Mouse (Mus musculus): ENCODE measurements around the gene Dmac1. TPM values are rescaled to one million over a fixed set of nuclear protein-coding genes. Genes with fewer than 3 reads are reported as not detected.

Dmac1 gene
- total RNA-seq (2021) = 10 to 100 TPM; 49.7 to 51.6 TPM
- long read RNA-seq, experiment 1, transcript Dmac1-201 (2 exons, 741 nt) = major isoform, 10 of 13 reads
- long read RNA-seq, experiment 1, partial matches to known transcripts = 0 of 13 reads
- long read RNA-seq, experiment 1, other reads (novel, unspliced or antisense) = 3 of 13 reads
- long read RNA-seq, experiment 2, transcript Dmac1-201 (2 exons, 741 nt) = major isoform, 14 of 14 reads
- long read RNA-seq, experiment 2, partial matches to known transcripts = 0 of 14 reads
- long read RNA-seq, experiment 2, other reads (novel, unspliced or antisense) = 0 of 14 reads

DNA sequence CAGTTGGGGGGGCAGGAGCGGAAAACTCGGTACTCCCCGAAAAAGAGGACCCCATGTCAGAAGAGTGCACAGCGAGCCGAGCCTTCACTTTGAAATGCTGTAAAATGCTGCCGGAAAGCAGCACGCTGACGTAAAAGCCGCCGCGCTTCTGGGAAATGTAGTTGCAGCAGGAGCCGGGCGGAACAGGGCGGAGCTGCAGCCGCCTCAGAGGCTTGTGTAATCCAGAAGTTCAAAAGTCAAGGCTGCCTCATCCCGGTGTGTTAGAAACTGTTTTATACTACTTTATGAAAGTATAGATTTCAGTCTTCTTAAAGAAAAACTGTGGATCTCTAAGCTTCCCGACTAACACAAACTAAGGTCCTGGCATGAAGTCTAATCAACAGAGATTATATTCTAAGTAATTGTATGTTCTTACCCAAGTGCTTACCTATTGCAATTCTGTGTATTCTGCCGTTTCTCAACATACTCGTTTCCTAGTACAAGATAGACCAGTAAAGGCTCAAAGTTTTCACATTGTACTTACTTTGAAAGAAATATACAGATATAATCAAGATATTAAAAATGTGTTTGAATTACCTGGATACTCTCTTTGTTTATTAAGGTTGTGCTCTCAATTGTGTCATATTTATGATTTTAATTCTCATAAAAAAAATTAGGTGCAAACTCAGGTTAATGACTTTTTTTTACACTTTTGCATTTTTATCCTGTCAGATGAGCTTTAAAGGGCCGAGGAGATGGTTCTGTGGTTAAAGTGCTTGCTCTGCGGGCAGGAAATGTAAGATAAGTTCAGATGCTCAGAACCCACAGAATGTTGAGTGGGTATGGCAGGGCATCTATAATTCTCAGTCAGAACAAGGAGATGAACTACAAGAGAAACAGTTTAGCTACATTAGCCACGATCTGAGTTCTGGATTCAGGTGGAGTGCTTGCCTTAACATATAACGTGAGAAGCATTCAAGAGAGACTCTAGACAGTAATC, at the start of gene Dmac1:
Gene Dmac1, minus strand, starts transcription at position 109 of the 979 bp plus-strand sequence.
- H3K4me3 ChIP-seq = peak within 1 kb of the TSS; percentile 95
- intact Hi-C loops (cut with DNase I) = no loop called here
- peak; percentile 95 to 96 for DNase-seq (ENCODE audit: extremely low spot score in 1 of 2, low spot score in 2 of 2)
- no peak; the same call in none of the 2 replicates for TF ChIP-seq CTCF (IDR thresholded peaks at IDR 0.05)
- H3K27ac ChIP-seq = peak within 1 kb of the TSS; percentile 86

DNA sequence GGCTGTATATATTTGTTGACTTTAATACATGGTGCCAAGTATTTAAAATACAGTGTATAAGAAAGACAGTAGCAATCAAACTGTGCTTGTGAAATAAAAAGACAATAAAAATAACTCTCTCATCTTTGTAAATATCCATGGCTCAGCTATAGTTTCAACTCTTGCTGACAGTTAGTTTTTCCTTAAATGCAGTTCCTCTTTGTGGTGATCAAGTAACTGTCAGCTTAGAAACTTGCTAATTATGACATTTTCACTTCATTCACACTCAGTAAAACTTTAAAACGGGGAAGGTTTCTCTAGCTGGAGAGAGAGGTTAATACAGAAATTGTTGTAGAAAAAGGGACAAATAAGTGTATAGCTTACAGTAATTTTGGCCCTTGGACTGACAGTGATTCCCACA, 37.3 kb upstream of the Dmac1 start:
- no peak overlapping the region for H3K4me3 ChIP-seq
- intact Hi-C loops (cut with DNase I) = no loop called here
- TF ChIP-seq CTCF (IDR thresholded peaks at IDR 0.05) = no peak
- no peak overlapping the region for H3K27ac ChIP-seq
- no peak for DNase-seq (ENCODE audit: extremely low spot score in 1 of 2, low spot score in 2 of 2)

DNA sequence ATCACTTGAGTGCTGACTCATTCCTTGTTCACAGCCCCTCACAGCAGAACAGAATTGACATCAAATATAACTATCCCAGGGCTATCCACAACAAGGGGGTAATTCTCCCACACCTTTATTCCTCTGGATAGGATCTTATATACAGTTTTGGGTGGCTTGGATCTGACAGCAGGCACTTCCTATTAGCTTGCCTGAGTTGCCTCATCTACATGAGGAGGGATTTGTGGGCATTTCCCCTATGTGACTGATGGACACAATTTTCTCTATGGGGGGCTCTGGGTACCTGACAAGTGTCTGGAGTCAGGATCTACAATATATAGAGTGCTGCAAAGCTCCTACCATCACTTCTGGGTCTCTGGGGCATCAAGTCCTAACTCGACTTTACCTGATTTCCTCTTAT, 36.9 kb upstream of the Dmac1 start:
- H3K27ac ChIP-seq = no peak overlapping the region
- TF ChIP-seq CTCF (IDR thresholded peaks at IDR 0.05) = no peak
- H3K4me3 ChIP-seq = no peak overlapping the region
- intact Hi-C loops (cut with DNase I) = no loop called here
- no peak for DNase-seq (ENCODE audit: extremely low spot score in 1 of 2, low spot score in 2 of 2)

DNA sequence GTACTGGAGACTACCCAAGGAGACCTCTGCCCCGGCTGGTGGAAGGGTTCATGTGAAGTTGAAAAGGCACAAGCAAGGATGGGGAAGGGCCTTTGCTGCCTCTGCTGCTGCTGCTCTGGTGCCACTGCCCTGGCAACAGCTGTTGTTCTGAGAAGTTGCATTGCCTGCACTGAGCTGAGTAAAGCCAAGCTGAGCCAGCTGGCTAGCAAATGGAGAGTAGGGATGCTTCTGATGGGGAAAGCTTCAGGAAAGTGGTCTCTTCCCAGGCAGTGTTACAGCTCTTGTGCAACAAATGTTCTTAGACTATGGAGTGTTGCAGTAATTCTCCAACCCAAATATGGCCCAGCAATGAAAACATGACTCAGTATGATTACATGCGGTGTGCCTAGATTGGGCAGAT, 33.8 kb upstream of the Dmac1 start:
- no peak overlapping the region for H3K4me3 ChIP-seq
- intact Hi-C loops (cut with DNase I) = no loop called here
- no peak for TF ChIP-seq CTCF (IDR thresholded peaks at IDR 0.05)
- DNase-seq (ENCODE audit: extremely low spot score in 1 of 2, low spot score in 2 of 2) = no peak
- H3K27ac ChIP-seq = no peak overlapping the region

DNA sequence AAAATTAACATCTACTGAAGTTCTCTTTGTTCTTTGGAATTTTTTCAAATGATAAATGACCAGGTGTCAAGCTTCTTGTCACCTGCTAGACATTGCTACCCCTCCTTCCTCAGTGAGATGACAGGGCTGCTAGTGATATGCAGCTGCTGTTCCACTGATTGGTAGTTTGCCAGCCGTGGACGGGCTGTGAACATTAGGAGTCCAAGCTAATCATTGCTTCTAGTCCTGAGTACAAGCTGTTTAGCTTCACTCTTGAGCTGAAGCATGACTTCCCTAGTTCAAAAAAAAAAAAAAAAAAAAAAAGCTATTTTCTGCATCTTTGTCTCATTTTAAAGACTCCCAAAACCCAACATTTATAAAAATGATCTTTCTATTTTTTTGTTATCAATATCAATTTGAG, 33.2 kb upstream of the Dmac1 start:
- intact Hi-C loops (cut with DNase I) = no loop called here
- Histone ChIP-seq H3K27ac (no peak overlapping the region), H3K4me3 (no peak overlapping the region)
- no peak for DNase-seq (ENCODE audit: extremely low spot score in 1 of 2, low spot score in 2 of 2)
- no peak for TF ChIP-seq CTCF (IDR thresholded peaks at IDR 0.05)

DNA sequence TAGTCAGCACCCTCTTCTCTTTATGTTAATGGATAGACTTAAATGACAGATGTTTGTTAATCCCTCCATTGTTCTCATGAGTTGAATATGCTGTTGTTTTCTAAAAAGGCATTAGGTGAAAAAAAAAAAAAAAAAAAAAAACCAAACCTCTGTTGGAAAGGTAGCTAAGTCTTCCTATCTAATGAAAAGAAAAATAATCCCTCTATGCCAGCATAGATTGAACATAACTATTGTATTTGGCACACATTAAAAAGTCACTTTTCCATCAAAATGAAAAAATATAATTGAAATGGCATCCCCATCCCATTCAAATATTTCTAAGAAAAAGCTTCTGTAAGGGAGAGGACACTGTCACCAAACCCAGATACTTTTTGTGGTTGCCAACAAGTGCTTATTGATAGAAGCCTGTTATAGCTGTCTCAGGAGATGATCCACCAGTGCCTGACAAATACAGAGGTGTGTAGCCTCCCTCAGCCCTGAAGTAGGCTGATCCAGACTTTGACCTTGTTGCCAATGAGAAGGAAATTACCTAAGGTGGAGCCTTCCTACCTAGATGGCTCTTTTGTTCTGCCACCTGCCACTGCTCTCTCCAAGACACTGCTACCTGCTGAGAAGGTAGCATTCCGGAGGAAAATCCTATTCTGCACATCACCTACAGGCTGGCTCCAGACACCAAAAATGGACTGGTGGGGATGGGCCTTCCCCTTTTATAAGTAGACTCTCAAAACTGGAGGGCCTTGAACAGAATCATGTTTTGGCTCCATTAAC, 22.3 kb upstream of the Dmac1 start:
- no peak for TF ChIP-seq CTCF (IDR thresholded peaks at IDR 0.05)
- no peak for DNase-seq (ENCODE audit: extremely low spot score in 1 of 2, low spot score in 2 of 2)
- Histone ChIP-seq H3K27ac (no peak overlapping the region), H3K4me3 (no peak overlapping the region)
- intact Hi-C loops (cut with DNase I) = no loop called here

DNA sequence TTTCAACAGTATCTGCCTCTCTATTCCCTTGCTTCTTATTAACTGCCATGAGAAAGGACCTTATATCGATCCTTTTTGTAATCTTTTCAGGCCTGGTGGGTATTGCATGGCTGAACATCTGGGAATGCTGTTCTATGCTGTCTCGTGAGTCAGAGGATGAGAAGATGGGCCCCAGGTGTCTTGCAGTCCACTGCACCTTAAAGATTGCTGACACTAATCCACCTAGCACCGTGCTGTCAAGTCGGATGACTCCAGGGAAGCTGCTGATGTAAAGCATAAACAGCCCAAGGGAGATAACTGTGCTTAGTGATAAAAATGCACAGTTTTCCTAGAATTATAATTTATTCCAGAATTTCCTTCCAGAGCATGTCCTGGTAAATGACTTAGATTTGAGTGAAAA, 14.2 kb upstream of the Dmac1 start:
- Histone ChIP-seq H3K4me3 (no peak overlapping the region), H3K27ac (no peak overlapping the region)
- no peak for DNase-seq (ENCODE audit: extremely low spot score in 1 of 2, low spot score in 2 of 2)
- TF ChIP-seq CTCF (IDR thresholded peaks at IDR 0.05) = no peak
- intact Hi-C loops (cut with DNase I) = no loop called here

DNA sequence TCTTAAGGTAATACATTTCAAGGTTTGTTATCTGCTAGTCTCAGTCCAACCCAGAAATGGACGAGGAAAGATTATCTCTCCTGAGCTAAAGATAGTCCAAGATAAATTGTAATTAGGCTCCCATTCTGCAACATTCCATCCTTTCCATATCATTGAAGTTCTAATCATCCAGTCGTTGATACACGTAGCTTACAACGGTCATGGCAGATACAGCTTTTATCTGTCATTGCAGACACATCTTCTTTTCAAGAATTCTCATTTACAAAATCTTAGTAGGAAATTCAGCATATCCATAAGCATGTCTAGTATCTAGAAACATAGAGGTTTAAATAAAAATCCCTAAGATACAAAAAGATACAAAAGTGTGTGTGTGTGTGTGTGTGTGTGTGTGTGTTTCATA, 13.0 kb upstream of the Dmac1 start:
- Histone ChIP-seq H3K4me3 (no peak overlapping the region), H3K27ac (no peak overlapping the region)
- DNase-seq (ENCODE audit: extremely low spot score in 1 of 2, low spot score in 2 of 2) = no peak
- no peak for TF ChIP-seq CTCF (IDR thresholded peaks at IDR 0.05)
- intact Hi-C loops (cut with DNase I) = no loop called here

DNA sequence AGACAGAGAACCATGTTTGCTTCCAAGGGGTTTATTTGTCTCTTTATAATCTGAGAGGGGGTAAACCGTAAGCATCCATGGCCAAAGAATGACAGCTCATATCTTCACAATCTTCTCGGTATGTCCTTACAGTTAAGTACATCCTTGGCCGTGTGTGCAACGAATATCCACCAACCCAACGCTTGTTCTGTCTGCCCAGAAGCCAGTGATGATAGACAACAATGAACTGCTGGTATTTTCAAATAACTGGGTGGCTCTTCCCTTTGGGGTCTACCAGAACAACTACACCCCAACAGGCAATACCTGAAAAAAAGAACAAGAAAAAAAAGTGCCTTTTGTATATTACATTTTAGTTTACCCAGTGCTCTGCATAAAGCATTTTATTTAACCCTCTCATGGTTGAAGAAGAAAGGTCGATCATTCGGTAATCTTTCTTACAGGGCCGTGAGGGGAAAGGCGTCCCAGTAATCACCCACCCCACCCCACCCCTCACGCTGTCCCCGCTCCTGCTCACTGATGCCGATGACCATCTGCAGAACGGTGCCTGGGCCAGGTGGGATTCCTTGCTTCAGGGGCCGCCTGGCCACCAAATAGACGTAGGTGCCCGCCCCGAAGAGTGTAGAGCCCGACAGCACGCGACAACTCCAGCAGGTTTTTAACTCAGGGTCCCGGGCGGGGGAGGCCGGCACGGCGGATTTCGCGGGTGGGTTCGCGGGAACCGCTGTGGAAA, 473 bp downstream of the Dmac1 start:
- DNase-seq (ENCODE audit: extremely low spot score in 1 of 2, low spot score in 2 of 2) = no peak
- Histone ChIP-seq H3K4me3 (peak overlapping the region; percentile 95), H3K27ac (peak overlapping the region; percentile 86)
- no peak for TF ChIP-seq CTCF (IDR thresholded peaks at IDR 0.05)
- intact Hi-C loops (cut with DNase I) = no loop called here

DNA sequence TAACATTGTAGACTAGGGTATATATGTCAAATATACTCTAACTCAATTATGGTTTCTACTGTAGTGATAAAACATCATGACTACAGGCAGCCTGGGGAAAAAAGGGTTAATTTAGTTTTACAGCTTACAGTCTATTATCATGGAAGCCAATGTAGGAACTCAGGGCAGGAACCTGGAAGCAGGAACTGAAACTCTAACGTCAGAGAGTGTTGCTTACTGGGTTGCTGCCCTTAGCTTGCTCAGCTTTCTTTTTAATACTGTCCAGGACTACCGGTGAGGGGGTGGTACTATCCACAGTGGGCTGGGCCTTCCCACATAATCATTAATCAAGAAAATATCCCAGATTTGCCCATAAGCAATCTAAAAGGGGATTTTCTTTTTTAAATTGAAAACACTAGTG, 2.4 kb downstream of the Dmac1 start:
- DNase-seq (ENCODE audit: extremely low spot score in 1 of 2, low spot score in 2 of 2) = no peak
- no peak for TF ChIP-seq CTCF (IDR thresholded peaks at IDR 0.05)
- H3K4me3 ChIP-seq = no peak overlapping the region
- no peak overlapping the region for H3K27ac ChIP-seq
- intact Hi-C loops (cut with DNase I) = no loop called here

DNA sequence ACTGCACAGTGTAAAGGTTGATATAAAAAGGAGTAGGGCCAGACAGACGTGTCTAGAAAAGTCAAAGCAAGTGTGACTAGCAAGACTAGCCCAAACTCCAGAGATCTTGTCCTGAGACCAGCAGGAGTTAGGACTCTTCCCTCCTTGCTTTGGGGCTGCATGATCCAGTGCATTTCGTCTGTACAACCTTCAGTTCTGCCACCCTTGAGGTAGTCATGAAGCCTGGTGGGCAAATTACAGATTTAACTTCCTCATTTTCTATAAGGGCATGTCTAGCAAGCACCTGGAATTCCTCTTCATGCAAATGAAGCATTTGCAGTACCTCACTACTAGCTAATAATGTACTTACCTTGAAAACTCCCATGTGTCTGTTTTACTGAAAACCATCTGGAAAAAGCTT, 10.2 kb downstream of the Dmac1 start:
- intact Hi-C loops (cut with DNase I) = no loop called here
- no peak overlapping the region for H3K27ac ChIP-seq
- H3K4me3 ChIP-seq = no peak overlapping the region
- no peak for TF ChIP-seq CTCF (IDR thresholded peaks at IDR 0.05)
- DNase-seq (ENCODE audit: extremely low spot score in 1 of 2, low spot score in 2 of 2) = no peak
